Mouse (Mus musculus): ENCODE measurements around the gene Gramd1b. TPM values are rescaled to one million over a fixed set of nuclear protein-coding genes. Genes with fewer than 3 reads are reported as not detected.

Gene Gramd1b
- total RNA-seq, 2 experiments from 2014 or later: 161 to 183 TPM

- intact Hi-C loops (cut with DNase I): no loop called here
- no peak for DNase-seq (ENCODE audit: low spot score in 2 of 2)
These were observed 122.1 kb downstream of the Gramd1b start for GRCm38 (mm10) chr9:40409071-40409470.

GRCm38 (mm10) chr9:40408415-40408814 is 122.8 kb downstream of the Gramd1b start:
- intact Hi-C loops (cut with DNase I): no loop called here
- DNase-seq (ENCODE audit: low spot score in 2 of 2): no peak

DNA sequence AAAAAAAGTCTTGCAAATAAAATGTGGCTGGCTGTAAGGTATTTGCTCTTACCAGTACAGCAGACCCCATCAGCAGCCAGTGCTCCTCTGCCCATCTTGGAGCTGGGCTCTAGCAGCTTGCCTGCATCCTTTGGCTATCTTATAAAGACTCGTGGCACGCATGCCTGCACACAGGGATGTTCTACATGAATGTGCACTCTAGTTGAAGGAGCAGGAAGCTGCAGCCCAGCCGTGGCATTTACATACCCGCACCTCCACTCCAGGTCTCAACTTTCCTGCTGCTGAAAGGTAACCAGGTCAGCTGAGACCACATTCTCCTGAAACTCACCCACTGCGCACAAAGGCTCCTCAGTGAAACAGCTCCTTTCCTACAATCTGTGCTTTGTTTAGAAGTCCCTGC is 123.3 kb downstream of the Gramd1b start:
- intact Hi-C loops (cut with DNase I): no loop called here
- no peak for DNase-seq (ENCODE audit: low spot score in 2 of 2)

GRCm38 (mm10) chr9:40405804-40406203 is 125.4 kb downstream of the Gramd1b start:
- intact Hi-C loops (cut with DNase I): no loop called here
- DNase-seq (ENCODE audit: low spot score in 2 of 2): no peak

DNA sequence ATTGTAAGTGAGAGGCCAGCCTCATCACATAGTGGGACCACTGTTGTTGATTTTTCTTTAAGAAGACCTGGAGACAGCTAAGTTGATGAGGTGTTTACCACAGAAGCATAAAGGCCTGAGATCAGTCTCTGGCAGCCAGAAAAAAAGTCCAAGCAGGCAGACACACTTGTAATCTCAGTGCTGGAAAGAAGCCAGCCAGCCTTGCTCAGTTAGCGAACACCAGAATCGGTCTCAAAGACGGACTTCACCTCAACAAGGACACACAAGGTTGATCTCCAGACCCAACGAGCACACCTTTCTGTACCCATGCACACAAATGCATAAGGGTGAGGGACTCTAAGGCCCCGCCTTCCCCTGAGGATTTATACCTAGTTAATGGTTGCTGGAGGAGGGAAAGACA is 125.9 kb downstream of the Gramd1b start:
- intact Hi-C loops (cut with DNase I): no loop called here
- no peak for DNase-seq (ENCODE audit: low spot score in 2 of 2)

GRCm38 (mm10) chr9:40404637-40405036 is 126.5 kb downstream of the Gramd1b start:
- DNase-seq (ENCODE audit: low spot score in 2 of 2): peak in 1 of 2 experiments; percentile 89
- intact Hi-C loops (cut with DNase I): no loop called here

DNA sequence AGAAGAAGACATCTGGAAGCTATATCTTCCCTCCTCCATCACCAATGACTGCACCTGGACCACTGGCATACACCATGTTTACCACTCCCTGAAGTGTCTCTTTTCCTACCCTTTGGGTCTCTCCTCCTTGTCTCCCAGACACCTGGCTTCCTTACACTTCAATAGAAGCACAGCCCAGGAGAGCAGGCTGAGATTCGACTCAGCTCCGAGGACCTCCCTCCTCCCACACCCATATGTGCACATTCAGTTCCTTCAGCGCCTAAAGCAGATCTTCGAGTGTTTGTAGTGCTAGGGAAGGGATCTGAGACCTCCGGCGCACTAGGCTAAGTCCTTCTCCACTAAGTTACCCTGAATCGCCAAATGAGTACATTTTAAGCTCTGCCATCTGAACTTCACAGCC is 127.4 kb downstream of the Gramd1b start:
- peak in 1 of 2 experiments; percentile 84 for DNase-seq (ENCODE audit: low spot score in 2 of 2)

GRCm38 (mm10) chr9:40401818-40402217 is 129.4 kb downstream of the Gramd1b start:
- intact Hi-C loops (cut with DNase I): no loop called here
- no peak for DNase-seq (ENCODE audit: low spot score in 2 of 2)

More for the DNA sequence above, 127.4 kb downstream of the Gramd1b start:
- intact Hi-C loops (cut with DNase I): no loop called here

GRCm38 (mm10) chr9:40400854-40401253 is 130.3 kb downstream of the Gramd1b start:
- DNase-seq (ENCODE audit: low spot score in 2 of 2): no peak
- intact Hi-C loops (cut with DNase I): no loop called here

- DNase-seq (ENCODE audit: low spot score in 2 of 2): no peak
- intact Hi-C loops (cut with DNase I): no loop called here
These were observed 131.0 kb downstream of the Gramd1b start for GRCm38 (mm10) chr9:40400171-40400570.

- peak; percentile 45 to 87 for DNase-seq (ENCODE audit: low spot score in 2 of 2)
- intact Hi-C loops (cut with DNase I): loop anchor here (10.0 kb wide), 1 partner anchor 285 kb away; the partner anchor contains the start of gene Olfr984
These were observed 131.7 kb downstream of the Gramd1b start for GRCm38 (mm10) chr9:40399359-40399932.

DNA sequence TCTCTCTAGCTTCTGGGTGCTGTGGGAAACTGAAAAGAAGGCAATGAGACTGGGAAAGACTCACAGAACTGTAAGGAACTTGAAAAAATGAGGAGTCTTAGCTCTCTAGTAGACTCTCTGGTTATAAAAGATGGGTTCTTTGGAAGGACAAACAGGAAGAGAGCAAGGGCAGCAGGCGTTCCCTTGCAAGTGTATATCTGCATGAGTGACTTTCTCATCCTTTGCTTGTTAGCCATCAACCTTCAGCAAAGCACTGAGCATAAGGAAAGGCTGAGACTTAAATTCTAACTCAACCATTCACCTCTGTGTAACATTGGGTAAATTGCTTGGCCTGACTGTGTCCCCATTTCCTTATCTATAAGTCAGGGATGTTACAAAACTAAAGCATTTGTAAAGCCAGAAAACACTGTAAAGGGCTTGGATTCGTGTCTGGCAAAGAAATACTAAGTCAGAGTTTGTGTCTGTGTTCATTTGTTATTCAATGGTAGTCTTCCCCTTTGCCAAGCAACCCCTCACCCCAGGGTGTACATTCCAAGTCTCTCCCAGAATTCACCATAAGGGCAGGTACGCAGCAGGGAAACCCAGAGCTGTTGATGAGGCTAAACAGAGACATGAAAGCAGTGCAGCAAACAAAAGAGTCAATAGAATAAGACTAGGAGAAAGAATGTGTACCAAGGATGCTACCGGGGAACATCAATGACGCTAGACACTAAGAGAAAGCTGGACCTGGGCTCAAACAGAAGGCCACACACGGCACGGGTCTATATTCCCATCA is 133.5 kb downstream of the Gramd1b start:
- intact Hi-C loops (cut with DNase I): loop anchor here (10.0 kb wide), 1 partner anchor 283 kb away; the partner anchor contains the start of gene Olfr984
- no peak for DNase-seq (ENCODE audit: low spot score in 2 of 2)

DNA sequence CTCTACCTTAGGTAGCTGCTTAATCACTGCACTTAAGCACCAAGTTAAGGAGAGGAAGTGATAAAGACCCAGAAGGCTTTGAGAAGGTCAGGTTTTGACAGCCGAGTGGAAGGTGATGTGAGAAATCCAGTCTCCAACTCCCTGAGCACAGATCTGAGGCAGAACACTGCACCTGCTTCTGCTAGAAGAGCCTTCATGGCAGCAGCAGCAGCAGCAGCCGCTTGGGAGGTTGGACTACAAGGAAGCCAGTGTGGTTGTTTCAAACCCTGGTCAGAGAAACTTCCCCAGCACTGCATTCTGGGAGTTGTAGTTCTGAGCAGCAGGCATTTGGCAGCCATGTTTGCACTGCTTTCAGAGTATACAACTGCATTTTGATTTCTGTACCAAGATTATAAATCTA is 134.1 kb downstream of the Gramd1b start:
- DNase-seq (ENCODE audit: low spot score in 2 of 2): peak; percentile 84 to 91
- intact Hi-C loops (cut with DNase I): loop anchor here (10.0 kb wide), 1 partner anchor 282 kb away; the partner anchor contains the start of gene Olfr984

DNA sequence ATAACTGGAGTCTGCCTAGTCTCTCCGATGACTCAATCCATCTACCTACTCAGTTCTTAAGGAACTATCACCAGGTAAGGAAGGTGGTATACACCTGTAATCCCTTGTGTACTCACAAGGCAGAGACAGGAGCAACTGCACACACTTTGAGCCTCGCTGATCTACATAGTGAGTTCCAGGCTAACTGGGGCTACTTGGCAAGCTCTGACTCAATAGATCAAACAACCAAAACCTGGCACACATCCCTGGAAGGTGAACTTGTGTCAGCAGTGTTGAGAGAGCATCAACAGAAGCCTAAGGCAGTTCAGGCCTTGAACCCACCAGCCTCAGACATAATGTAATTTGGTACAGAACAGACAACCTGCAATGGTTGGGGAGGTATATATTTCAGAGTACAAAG is 135.0 kb downstream of the Gramd1b start:
- no peak for DNase-seq (ENCODE audit: low spot score in 2 of 2)
- intact Hi-C loops (cut with DNase I): loop anchor here (10.0 kb wide), 1 partner anchor 281 kb away; the partner anchor contains the start of gene Olfr984

DNA sequence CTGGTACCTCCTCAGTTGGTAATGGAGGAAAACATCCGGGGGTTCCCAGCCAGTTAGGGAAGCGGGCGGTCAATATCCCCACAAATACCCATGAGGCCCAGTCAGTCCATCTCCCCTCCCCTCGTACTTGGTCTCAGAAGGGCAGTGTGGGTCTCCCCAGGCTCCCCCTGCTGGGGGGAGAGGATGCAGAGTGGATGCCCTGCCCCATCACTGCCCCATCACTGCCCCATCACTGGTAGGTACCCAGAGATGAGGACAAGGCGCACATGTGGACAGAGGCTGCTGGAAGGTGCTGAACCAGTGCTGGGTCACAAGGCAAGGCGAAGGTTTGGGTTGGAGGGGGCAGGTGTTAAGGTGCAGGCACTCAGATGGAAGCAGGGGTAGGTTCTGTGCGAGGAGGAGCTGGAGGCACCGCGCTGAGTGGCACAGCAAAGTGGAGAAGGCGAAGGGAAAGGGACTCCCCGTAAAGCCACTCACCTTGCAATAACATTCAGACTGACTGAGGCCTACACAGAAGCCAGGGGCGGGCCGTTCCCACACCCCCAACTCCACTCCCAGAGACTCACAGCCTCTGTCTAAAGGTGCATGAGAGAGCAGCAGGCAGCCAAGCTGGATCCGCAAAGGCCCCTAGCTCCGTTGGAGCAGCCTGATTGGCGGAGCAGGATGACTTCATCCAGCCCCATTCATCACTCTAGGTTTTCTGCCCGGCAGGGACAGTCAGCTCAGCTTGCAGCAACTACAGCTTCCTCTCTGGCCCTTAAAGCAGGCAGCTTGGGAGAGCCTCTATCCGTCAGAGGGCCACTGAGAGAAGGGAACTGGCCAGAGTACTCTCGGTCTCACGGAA is 139.1 kb downstream of the Gramd1b start:
- peak; percentile 82 to 93 for DNase-seq (ENCODE audit: low spot score in 2 of 2)
- intact Hi-C loops (cut with DNase I): loop anchor here (10.0 kb wide), 1 partner anchor 277 kb away; the partner anchor contains the start of gene Olfr984

- DNase-seq (ENCODE audit: low spot score in 2 of 2): no peak
- intact Hi-C loops (cut with DNase I): loop anchor here (10.0 kb wide), 1 partner anchor 277 kb away; the partner anchor contains the start of gene Olfr984
These were observed 139.8 kb downstream of the Gramd1b start for GRCm38 (mm10) chr9:40391359-40391758.

DNA sequence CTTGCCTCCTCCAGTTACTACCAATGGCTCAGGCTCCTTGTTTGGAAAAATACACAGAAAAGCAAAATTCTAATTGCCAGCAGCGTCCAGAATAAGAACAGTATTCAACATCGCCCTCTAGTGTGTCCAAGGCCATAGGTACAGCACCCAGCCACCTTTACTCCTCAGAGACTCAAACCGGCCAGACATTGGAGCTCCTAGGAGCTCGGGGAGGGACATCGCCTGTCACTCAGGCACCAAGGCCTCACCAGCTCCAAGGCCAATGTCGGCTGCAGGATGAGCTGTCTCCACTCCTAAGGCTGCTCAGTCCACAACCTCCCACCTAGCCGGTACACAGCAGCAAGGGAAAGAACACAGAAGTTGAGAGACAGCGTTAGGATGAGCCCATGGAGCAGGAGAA is 140.3 kb downstream of the Gramd1b start:
- intact Hi-C loops (cut with DNase I): loop anchor here (10.0 kb wide), 1 partner anchor 276 kb away; the partner anchor contains the start of gene Olfr984

GRCm38 (mm10) chr9:40390396-40390760 is 140.8 kb downstream of the Gramd1b start:
- no peak for DNase-seq (ENCODE audit: low spot score in 2 of 2)
- intact Hi-C loops (cut with DNase I): loop anchor here (10.0 kb wide), 1 partner anchor 276 kb away; the partner anchor contains the start of gene Olfr984

More for the DNA sequence above, 140.3 kb downstream of the Gramd1b start:
- peak; percentile 49 to 71 for DNase-seq (ENCODE audit: low spot score in 2 of 2)

DNA sequence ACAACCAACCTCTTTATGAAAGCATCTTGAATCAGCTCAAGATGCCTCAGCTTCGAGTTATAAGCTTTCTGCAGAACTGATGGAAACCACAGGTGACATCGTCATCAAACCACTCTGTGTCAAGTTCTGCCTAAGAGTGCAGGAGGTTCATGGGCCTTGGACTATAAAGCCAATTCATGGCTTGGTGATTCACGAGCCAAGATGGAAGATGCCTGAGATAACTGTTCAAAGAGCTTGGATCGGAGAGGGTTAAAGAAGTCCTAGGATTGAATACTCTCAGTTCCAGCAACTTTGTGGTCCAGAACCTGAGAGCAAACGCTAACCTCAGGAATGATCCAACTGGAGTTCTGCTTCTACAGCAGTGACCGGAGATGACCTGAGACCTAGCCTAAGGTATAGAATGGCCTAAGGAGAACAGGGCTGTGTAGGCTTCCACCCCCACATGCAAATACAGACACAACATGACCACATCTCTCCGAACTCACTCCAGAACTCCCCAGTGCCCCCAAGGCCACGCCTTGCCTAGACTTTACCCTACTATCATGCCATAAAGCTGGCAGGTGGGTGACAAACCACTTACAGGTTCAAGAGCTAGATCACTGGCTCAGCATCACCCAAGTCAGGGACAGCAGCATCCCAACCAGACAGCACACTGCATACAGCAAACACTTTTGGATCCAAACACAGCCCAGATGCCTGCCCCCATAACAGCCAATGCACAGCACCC is 141.4 kb downstream of the Gramd1b start:
- intact Hi-C loops (cut with DNase I): loop anchor here (10.0 kb wide), 1 partner anchor 275 kb away; the partner anchor contains the start of gene Olfr984
- DNase-seq (ENCODE audit: low spot score in 2 of 2): no peak

All from left cerebral cortex, postnatal 25 days (tissue).